Mouse (Mus musculus): ENCODE data around the gene Cenpq. TPM values are rescaled to one million over a fixed set of nuclear protein-coding genes. Genes with fewer than 3 reads are reported as not detected.

The Cenpq gene
- total RNA-seq, 2 experiments from 2014 or later, result 3.3 to 3.9 TPM

Other genes starting within 250 kb of the Cenpq start
- gene Esp1, start 207.9 kb downstream of the Cenpq start, total RNA-seq (2021), result not detected
- gene Crisp2, start 128.0 kb downstream of the Cenpq start, total RNA-seq (2021), result not detected
- gene Rhag, start 123.9 kb downstream of the Cenpq start, total RNA-seq (2021), result not detected
- not detected for gene 9130008F23Rik, start 54.5 kb downstream of the Cenpq start, total RNA-seq (2021)
- not detected for gene Glyatl3, start 20.7 kb downstream of the Cenpq start, total RNA-seq (2021)
- 10 to 100 TPM; 38.8 to 42.1 TPM for gene Mut, start 362 bp downstream of the Cenpq start, total RNA-seq (2021)